Mouse (Mus musculus) gastrocnemius, postnatal 36 days (tissue): ENCODE results near the gene Oosp2. TPM values are rescaled to one million over a fixed set of nuclear protein-coding genes. Genes with fewer than 3 reads are reported as not detected.

Source experiments
- DNase-seq, 2 experiments: peaks; one replicate each; pipeline ENCODE4 v3.0.0; 2022
- intact Hi-C: fragments of 180-260 bp; cut with DNase I; formaldehyde crosslinking; loops from one replicate; pipeline ENCODE4 v1.15.1; 2025
- long read RNA-seq, 2 experiments: library from polyadenylated mRNA; stranded (forward); transcript quantifications; one replicate each; pipeline ENCODE4 v2.0.0; 2021
- total RNA-seq, 2 experiments: library from RNA; stranded (reverse); gene quantifications; 2 replicates each; pipeline ENCODE4 v1.2.3; 2021

Gene Oosp2
- not detected for total RNA-seq
- long read RNA-seq, experiment 1 = 0 reads
- long read RNA-seq, experiment 2 = 0 reads

GRCm38 (mm10) chr19:11660459-11660858, at the start of gene Oosp2:
Oosp2 (minus strand) TSS chr19:11660559.
- intact Hi-C loops = no loop called here
- DNase-seq = no peak

- intact Hi-C loops = no loop called here
- DNase-seq = no peak
Measured at GRCm38 (mm10) chr19:11698342-11698741, 38.0 kb upstream of the Oosp2 start.

- intact Hi-C loops = no loop called here
Measured at GRCm38 (mm10) chr19:11696755-11697154, 36.4 kb upstream of the Oosp2 start, which contains the start of gene Oosp3. Oosp3 (plus strand) TSS chr19:11697055.

GRCm38 (mm10) chr19:11691454-11691853, 31.1 kb upstream of the Oosp2 start:
- no peak for DNase-seq
- intact Hi-C loops = no loop called here

More at GRCm38 (mm10) chr19:11696755-11697154, 36.4 kb upstream of the Oosp2 start, which contains the start of gene Oosp3:
- no peak for DNase-seq

GRCm38 (mm10) chr19:11690839-11691238, 30.5 kb upstream of the Oosp2 start, which contains the start of gene Oosp1:
Oosp1 (minus strand) TSS chr19:11691150.
- intact Hi-C loops = no loop called here
- no peak for DNase-seq

- intact Hi-C loops = no loop called here
Measured at GRCm38 (mm10) chr19:11661562-11661961, 1.2 kb upstream of the Oosp2 start.

GRCm38 (mm10) chr19:11659142-11659541, 1.2 kb downstream of the Oosp2 start:
- intact Hi-C loops = no loop called here
- no peak for DNase-seq

More at GRCm38 (mm10) chr19:11661562-11661961, 1.2 kb upstream of the Oosp2 start:
- no peak for DNase-seq

GRCm38 (mm10) chr19:11649564-11649963, 10.8 kb downstream of the Oosp2 start:
- intact Hi-C loops = no loop called here
- DNase-seq = no peak

GRCm38 (mm10) chr19:11646166-11646565, 14.2 kb downstream of the Oosp2 start:
- no peak for DNase-seq
- intact Hi-C loops = no loop called here

GRCm38 (mm10) chr19:11640732-11641131, 19.6 kb downstream of the Oosp2 start, which contains the start of gene Ms4a3:
Ms4a3 (minus strand) TSS chr19:11640851.
- DNase-seq = no peak

GRCm38 (mm10) chr19:11639038-11639437, 21.3 kb downstream of the Oosp2 start:
- no peak for DNase-seq
- intact Hi-C loops = no loop called here

More at GRCm38 (mm10) chr19:11640732-11641131, 19.6 kb downstream of the Oosp2 start, which contains the start of gene Ms4a3:
- intact Hi-C loops = no loop called here

- no peak for DNase-seq
Measured at GRCm38 (mm10) chr19:11635572-11635971, 24.8 kb downstream of the Oosp2 start.

GRCm38 (mm10) chr19:11634330-11634729, 26.0 kb downstream of the Oosp2 start:
- no peak for DNase-seq
- intact Hi-C loops = no loop called here

More at GRCm38 (mm10) chr19:11635572-11635971, 24.8 kb downstream of the Oosp2 start:
- intact Hi-C loops = no loop called here

GRCm38 (mm10) chr19:11633732-11634131, 26.6 kb downstream of the Oosp2 start:
- no peak for DNase-seq
- intact Hi-C loops = no loop called here

- intact Hi-C loops = no loop called here
Measured at GRCm38 (mm10) chr19:11625231-11625630, 35.1 kb downstream of the Oosp2 start.

GRCm38 (mm10) chr19:11624800-11625199, 35.6 kb downstream of the Oosp2 start:
- no peak for DNase-seq
- intact Hi-C loops = no loop called here

More at GRCm38 (mm10) chr19:11625231-11625630, 35.1 kb downstream of the Oosp2 start:
- DNase-seq = no peak

GRCm38 (mm10) chr19:11623551-11623950, 36.8 kb downstream of the Oosp2 start, which contains the start of gene Ms4a2:
Ms4a2 (minus strand) TSS chr19:11623719.
- DNase-seq = no peak
- intact Hi-C loops = no loop called here

GRCm38 (mm10) chr19:11617983-11618382, 42.4 kb downstream of the Oosp2 start:
- DNase-seq = no peak
- intact Hi-C loops = no loop called here

GRCm38 (mm10) chr19:11614805-11615204, 45.6 kb downstream of the Oosp2 start:
- DNase-seq = no peak
- intact Hi-C loops = no loop called here

- no peak for DNase-seq
- intact Hi-C loops = no loop called here
Measured at GRCm38 (mm10) chr19:11613776-11614443, 46.4 kb downstream of the Oosp2 start.

- intact Hi-C loops = no loop called here
- no peak for DNase-seq
Measured at GRCm38 (mm10) chr19:11613084-11613483, 47.3 kb downstream of the Oosp2 start.

- DNase-seq = no peak
- intact Hi-C loops = no loop called here
Measured at GRCm38 (mm10) chr19:11612293-11612692, 48.1 kb downstream of the Oosp2 start.
